Mouse (Mus musculus) kidney, postnatal 0 days (tissue): ENCODE measurements around the gene Ppt2. TPM values are rescaled to one million over a fixed set of nuclear protein-coding genes. Genes with fewer than 3 reads are reported as not detected.

Experiments used
- ATAC-seq: fragments of 200-750 bp; cut with Nextera tagmentation; replicated peaks from 2 replicates; pipeline ENCODE4 v1.8.0; 2017; ENCODE audit warnings: low read depth, moderate number of reproducible peaks, moderate TSS enrichment, moderate library complexity; ENCODE audit not compliant: low FRiP score
- DNase-seq: peaks from one replicate; pipeline ENCODE4 v3.0.0-alpha.2; 2016; ENCODE audit warnings: low spot score
- H3K27ac ChIP-seq: fragments of 300-500 bp; sonication (generic); 2 replicates; pipeline ENCODE4 v1.5.1; 2014; ENCODE audit warnings: mild to moderate bottlenecking
- H3K27me3 ChIP-seq: fragments of 300-500 bp; sonication (generic); 2 replicates; pipeline ENCODE4 v1.6.1; 2014; ENCODE audit warnings: low read length, mixed read lengths; ENCODE audit not compliant: insufficient read depth
- H3K36me3 ChIP-seq: fragments of 300-500 bp; sonication (generic); 2 replicates; pipeline ENCODE4 v1.6.1; 2014; ENCODE audit warnings: low read length, mixed read lengths; ENCODE audit not compliant: insufficient read depth
- H3K4me1 ChIP-seq: fragments of 300-500 bp; sonication (generic); replicated peaks from 2 replicates; pipeline ENCODE4 v1.6.1; 2014; ENCODE audit warnings: antibody characterized with exemption, low read length, mixed read lengths; ENCODE audit not compliant: insufficient read depth
- H3K4me2 ChIP-seq: fragments of 300-500 bp; sonication (generic); 2 replicates; pipeline ENCODE4 v1.6.1; 2014; ENCODE audit warnings: mild to moderate bottlenecking, low read length, moderate library complexity, mixed read lengths
- H3K4me3 ChIP-seq: fragments of 300-500 bp; sonication (generic); replicated peaks from 2 replicates; pipeline ENCODE4 v1.5.1; 2014; ENCODE audit warnings: low read depth, low read length
- H3K9ac ChIP-seq: fragments of 300-500 bp; sonication (generic); 2 replicates; pipeline ENCODE4 v1.6.1; 2014; ENCODE audit warnings: low read depth, low read length
- H3K9me3 ChIP-seq: fragments of 300-500 bp; sonication (generic); replicated peaks from 2 replicates; pipeline ENCODE4 v1.6.1; 2016; ENCODE audit warnings: low read length, inconsistent platforms, mixed read lengths
- CTCF ChIP-seq: IDR thresholded peaks from 2 replicates; pipeline ENCODE4 v1.5.1; 2016; ENCODE audit warnings: antibody characterized with exemption, low read depth, mild to moderate bottlenecking, moderate library complexity
- WGBS: fragments of 180-500 bp; shearing (Covaris S2); extraction: QIAGEN DNeasy Blood & Tissue Kit; methylation state at CpG from one replicate; pipeline ENCODE4 v1.1.7; 2014; 5-methylcytosine and 5-hydroxymethylcytosine counted together
- polyA plus RNA-seq: library from polyadenylated mRNA; unstranded; fragments of >200 nt; fragmentation: Nextera tagmentation; extraction: Ambion mirVana; gene quantifications from 2 replicates; pipeline ENCODE4 v1.2.1, GENCODE M21; 2015

Gene Ppt2
- polyA plus RNA-seq, 1 experiment from 2014 or later: 62.9 TPM

- Histone ChIP-seq H3K4me2 (peak overlapping the region; percentile 98), H3K9ac (no peak overlapping the region), H3K27ac (peak overlapping the region; percentile 99), H3K4me1 (peaks cover 46% of the 10 kb centered on the region), H3K9me3 (no peaks in the 10 kb centered on the region), H3K36me3 (no peaks in the 10 kb centered on the region), H3K4me3 (no peak overlapping the region), H3K27me3 (no peaks in the 10 kb centered on the region)
- ATAC-seq: no peak
- 57% methylated on average over 3 of the region's 3 CpGs for WGBS
- no peak for TF ChIP-seq CTCF
- no peak for DNase-seq
Observed at GRCm38 (mm10) chr17:34588767-34589166, 39.5 kb downstream of the Ppt2 start.

- Histone ChIP-seq H3K4me3 (peak overlapping the region; percentile 74), H3K4me2 (peak overlapping the region; percentile 98), H3K4me1 (peaks cover 43% of the 10 kb centered on the region), H3K9ac (peak overlapping the region; percentile 85), H3K27me3 (no peaks in the 10 kb centered on the region), H3K9me3 (no peaks in the 10 kb centered on the region), H3K36me3 (no peaks in the 10 kb centered on the region), H3K27ac (peak overlapping the region; percentile 89)
- no peak for DNase-seq
- 2% methylated on average over 19 of the region's 19 CpGs for WGBS
- no peak; the same call in 1 of the 2 replicates for ATAC-seq
- TF ChIP-seq CTCF: no peak
Observed at GRCm38 (mm10) chr17:34587814-34588213, 40.5 kb downstream of the Ppt2 start.

GRCm38 (mm10) chr17:34587423-34587811 is 40.9 kb downstream of the Ppt2 start:
- Histone ChIP-seq H3K9ac (peak overlapping the region; percentile 85), H3K4me3 (peak overlapping the region; percentile 74), H3K9me3 (no peaks in the 10 kb centered on the region), H3K4me2 (peak overlapping the region; percentile 98), H3K36me3 (no peaks in the 10 kb centered on the region), H3K27me3 (no peaks in the 10 kb centered on the region), H3K4me1 (peaks cover 43% of the 10 kb centered on the region), H3K27ac (peak overlapping the region; percentile 89)
- DNase-seq (peak; percentile 95), ATAC-seq (peak; percentile 71)
- under 1% methylated on average over 48 of the region's 50 CpGs for WGBS
- TF ChIP-seq CTCF: no peak

- H3K9me3 ChIP-seq: no peaks in the 10 kb centered on the region
- DNase-seq (peak; percentile 96), ATAC-seq (peak; percentile 57)
- H3K4me2 ChIP-seq: peak overlapping the region; percentile 98
- H3K4me1 ChIP-seq: peaks cover 43% of the 10 kb centered on the region
- peak overlapping the region; percentile 89 for H3K27ac ChIP-seq
- TF ChIP-seq CTCF: no peak
- no peaks in the 10 kb centered on the region for H3K36me3 ChIP-seq
- H3K27me3 ChIP-seq: no peaks in the 10 kb centered on the region
- peak overlapping the region; percentile 74 for H3K4me3 ChIP-seq
- under 1% methylated on average over 38 of the region's 38 CpGs for WGBS
- H3K9ac ChIP-seq: peak overlapping the region; percentile 85
Observed at GRCm38 (mm10) chr17:34586796-34587422, 41.4 kb downstream of the Ppt2 start.

- peak overlapping the region; percentile 74 for H3K4me3 ChIP-seq
- 24% methylated on average over 32 of the region's 32 CpGs for WGBS
- no peaks in the 10 kb centered on the region for H3K9me3 ChIP-seq
- no peak for ATAC-seq
- TF ChIP-seq CTCF: no peak
- H3K27me3 ChIP-seq: no peaks in the 10 kb centered on the region
- H3K4me1 ChIP-seq: peaks cover 36% of the 10 kb centered on the region
- peak overlapping the region; percentile 89; the same call in 1 of the 2 replicates for H3K27ac ChIP-seq
- no peaks in the 10 kb centered on the region for H3K36me3 ChIP-seq
- H3K9ac ChIP-seq: peak overlapping the region; percentile 85; the same call in 1 of the 2 replicates
- H3K4me2 ChIP-seq: peak overlapping the region; percentile 98
- DNase-seq: no peak
Observed at GRCm38 (mm10) chr17:34585877-34586771, 42.2 kb downstream of the Ppt2 start.

- WGBS: 87% methylated on average over 8 of the region's 8 CpGs
- H3K36me3 ChIP-seq: no peaks in the 10 kb centered on the region
- no peaks in the 10 kb centered on the region for H3K9me3 ChIP-seq
- no peaks in the 10 kb centered on the region for H3K27me3 ChIP-seq
- H3K4me3 ChIP-seq: no peak overlapping the region
- H3K4me2 ChIP-seq: no peak overlapping the region
- DNase-seq: no peak
- TF ChIP-seq CTCF: no peak
- no peak for ATAC-seq
- no peak overlapping the region for H3K27ac ChIP-seq
- no peak overlapping the region for H3K9ac ChIP-seq
- H3K4me1 ChIP-seq: peaks cover 26% of the 10 kb centered on the region
Observed at GRCm38 (mm10) chr17:34585121-34585520, 43.2 kb downstream of the Ppt2 start.
